In the genomic region with DNA sequence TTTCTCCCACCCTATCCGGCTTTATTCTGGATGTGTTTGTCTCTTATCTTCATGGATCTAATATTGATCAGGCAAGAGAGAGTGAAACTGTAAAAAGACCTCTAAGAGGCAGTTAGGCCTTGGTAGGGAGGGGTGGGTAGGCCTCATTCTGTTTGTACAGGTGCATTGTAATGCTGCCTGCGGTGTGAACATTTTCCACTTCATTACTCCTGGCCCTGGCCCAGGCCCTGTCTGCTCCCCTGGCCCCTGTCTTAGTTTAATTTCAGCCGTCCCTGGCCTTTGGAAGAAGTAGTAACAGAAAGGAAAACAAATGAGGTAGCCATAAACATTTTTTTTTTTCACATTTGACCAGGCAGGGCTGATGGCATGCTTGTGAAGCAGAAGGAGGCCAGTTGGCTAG, we compare ENCODE assay signal across 10 mouse cellular contexts.
DNase-seq lines count a peak whose midpoint lies in the region; ATAC-seq and TF ChIP-seq lines count a peak whose summit lies in the region.
"Had no signal": no experiment of that assay in that cellular context is flagged by ENCODE, and none has a peak within 500 bp of the region (broad histone marks: within the 10 kb centered on the region; RNA-seq: fewer than 3 reads in every experiment).

No protein-coding gene starts in this region.

- H3K4me3 ChIP-seq in stomach, postnatal 0 days (ENCODE audit: low read depth, low read length): no peak overlapping the region
- H3K4me3 ChIP-seq: embryonic facial prominence, embryonic 15.5 days; layer of hippocampus, adult 2 months had no signal

- H3K9me3 ChIP-seq in stomach, postnatal 0 days (ENCODE audit: control insufficient read depth, low read length): no peaks in the 10 kb centered on the region
- H3K9me3 ChIP-seq: embryonic facial prominence, embryonic 15.5 days had no signal

- peak; percentile 80 to 86 for DNase-seq in cerebellum, postnatal 10 days
- DNase-seq in cerebellum, adult 9-10 months: no peak
- DNase-seq in lung, postnatal 36 days: peak; percentile 31
- DNase-seq in lung, postnatal 10 days: no peak
- DNase-seq in kidney, postnatal 14 days: peak; percentile 66
- peak; percentile 53 for DNase-seq in stomach, postnatal 0 days (ENCODE audit: low spot score)
- no peak for DNase-seq in urinary bladder, postnatal 4 days (ENCODE audit: low spot score in 2 of 2)
- DNase-seq in ovary, adult 18-20 months (ENCODE audit: low spot score): no peak

- no peaks in the 10 kb centered on the region for H3K36me3 ChIP-seq in stomach, postnatal 0 days (ENCODE audit: control insufficient read depth, insufficient read depth, low read length)
- H3K36me3 ChIP-seq: embryonic facial prominence, embryonic 15.5 days had no signal

- 21% methylated on average over 3 of the region's 3 CpGs for WGBS in stomach, postnatal 0 days

- H3K27me3 ChIP-seq in stomach, postnatal 0 days (ENCODE audit: control insufficient read depth, insufficient read depth, low read length): no peaks in the 10 kb centered on the region
- H3K27me3 ChIP-seq: embryonic facial prominence, embryonic 15.5 days had no signal

- TF ChIP-seq CTCF in stomach, postnatal 0 days (IDR thresholded peaks at IDR 0.05; ENCODE audit: low read depth): no peak

- no peak for TF ChIP-seq EP300 in stomach, postnatal 0 days (optimal IDR thresholded peaks at IDR 0.05)

- ATAC-seq in stomach, postnatal 0 days (ENCODE audit: low FRiP score, low TSS enrichment): no peak

- no peak overlapping the region for H3K9ac ChIP-seq in stomach, postnatal 0 days (ENCODE audit: low read length)
- H3K9ac ChIP-seq: embryonic facial prominence, embryonic 15.5 days had no signal

- no peak overlapping the region for H3K27ac ChIP-seq in stomach, postnatal 0 days (replicated peaks)
- H3K27ac ChIP-seq: embryonic facial prominence, embryonic 15.5 days; layer of hippocampus, adult 2 months had no signal

- no peaks in the 10 kb centered on the region for H3K4me1 ChIP-seq in stomach, postnatal 0 days (replicated peaks; ENCODE audit: control insufficient read depth, insufficient read depth)

- H3K4me2 ChIP-seq in stomach, postnatal 0 days (replicated peaks; ENCODE audit: low read depth): no peak overlapping the region
- H3K4me2 ChIP-seq: embryonic facial prominence, embryonic 15.5 days had no signal

Comparison
In these comparisons a context has a peak if more than half of its experiments do, and no peak if none do; other contexts are left out.
1. DNase-seq: peak in cerebellum, postnatal 10 days (2 of 2), lung, postnatal 36 days (single experiment), kidney, postnatal 14 days (single experiment) and stomach, postnatal 0 days (single experiment); none in cerebellum, adult 9-10 months (single experiment), lung, postnatal 10 days (single experiment), urinary bladder, postnatal 4 days (0 of 2) and ovary, adult 18-20 months (single experiment).